Mouse (Mus musculus) hindbrain, postnatal 0 days (tissue): ENCODE measurements around the gene Abhd16a. TPM values are rescaled to one million over a fixed set of nuclear protein-coding genes. Genes with fewer than 3 reads are reported as not detected.

Experiments used
- ATAC-seq: fragments of 200-750 bp; cut with Nextera tagmentation; 2 replicates; pipeline ENCODE4 v1.8.0; 2017; ENCODE audit warnings: mild to moderate bottlenecking, moderate TSS enrichment, moderate library complexity
- DNase-seq: peaks from one replicate; pipeline ENCODE4 v3.0.0-alpha.2; 2015; ENCODE audit warnings: low spot score
- H3K27ac ChIP-seq: fragments of 300-500 bp; sonication (generic); 2 replicates; pipeline ENCODE4 v1.5.1; 2014; ENCODE audit warnings: mild to moderate bottlenecking
- H3K27me3 ChIP-seq: fragments of 300-500 bp; sonication (generic); 2 replicates; pipeline ENCODE4 v1.6.1; 2014; ENCODE audit warnings: low read length, mixed read lengths; ENCODE audit not compliant: insufficient read depth
- H3K36me3 ChIP-seq: fragments of 300-500 bp; sonication (generic); 2 replicates; pipeline ENCODE4 v1.6.1; 2014; ENCODE audit warnings: low read length, mixed read lengths; ENCODE audit not compliant: insufficient read depth
- H3K4me1 ChIP-seq: fragments of 300-500 bp; sonication (generic); 2 replicates; pipeline ENCODE4 v1.6.1; 2014; ENCODE audit warnings: antibody characterized with exemption, low read length, mixed read lengths; ENCODE audit not compliant: insufficient read depth
- H3K4me2 ChIP-seq: fragments of 300-500 bp; sonication (generic); 2 replicates; pipeline ENCODE4 v1.6.1; 2014; ENCODE audit warnings: low read depth, mild to moderate bottlenecking, low read length, moderate library complexity, mixed read lengths
- H3K4me3 ChIP-seq: fragments of 300-500 bp; sonication (generic); 2 replicates; pipeline ENCODE4 v1.5.1; 2014; ENCODE audit warnings: low read length
- H3K9ac ChIP-seq: fragments of 300-500 bp; sonication (generic); replicated peaks from 2 replicates; pipeline ENCODE4 v1.6.1; 2014; ENCODE audit warnings: mild to moderate bottlenecking, low read length, moderate library complexity, mixed read lengths
- H3K9me3 ChIP-seq: fragments of 300-500 bp; sonication (generic); 2 replicates; pipeline ENCODE4 v1.6.1; 2016; ENCODE audit warnings: low read length, mixed read lengths
- CTCF ChIP-seq: IDR thresholded peaks from 2 replicates; pipeline ENCODE4 v1.5.1; 2016; ENCODE audit warnings: antibody characterized with exemption, control low read depth, low read depth
- WGBS: fragments of 180-500 bp; shearing (Covaris S2); extraction: QIAGEN DNeasy Blood & Tissue Kit; methylation state at CpG from one replicate; pipeline ENCODE4 v1.1.7; 2014; 5-methylcytosine and 5-hydroxymethylcytosine counted together
- polyA plus RNA-seq: library from polyadenylated mRNA; unstranded; fragments of >200 nt; fragmentation: Nextera tagmentation; extraction: Ambion mirVana; gene quantifications from 2 replicates; pipeline ENCODE4 v1.2.1, GENCODE M21; 2015
- total RNA-seq: library from RNA; depleted of rRNA; stranded (reverse); fragments of >200 nt; gene quantifications from 2 replicates; pipeline ENCODE4 v1.2.3, GENCODE M21; 2014; rRNA removed

Gene Abhd16a
- 129 and 158 TPM in 2 replicates for total RNA-seq
- 121 TPM in 2 replicates for polyA plus RNA-seq

GRCm38 (mm10) chr17:35088825-35089644, at the start of gene Abhd16a:
Gene Abhd16a (plus strand): TSS chr17:35089263.
- peak within 1 kb of the TSS; percentile 68 for H3K4me3 ChIP-seq
- peak within 1 kb of the TSS; percentile 98 for H3K27ac ChIP-seq
- peaks cover 11% of the 10 kb centered on the region for H3K4me1 ChIP-seq
- TF ChIP-seq CTCF = peak; percentile 30; the same call in 1 of the 2 replicates
- H3K9me3 ChIP-seq = no peaks in the 10 kb centered on the region
- peak within 1 kb of the TSS; percentile 86 for H3K9ac ChIP-seq
- WGBS = 3% methylated on average over 62 of the region's 67 CpGs
- peak within 1 kb of the TSS; percentile 68 for H3K4me2 ChIP-seq
- peaks cover 18% of the 10 kb centered on the region; the same call in 1 of the 2 replicates for H3K36me3 ChIP-seq
- no peaks in the 10 kb centered on the region for H3K27me3 ChIP-seq
- peak; percentile 97 for DNase-seq
- ATAC-seq = peak; percentile 98

GRCm38 (mm10) chr17:35043794-35044193, 45.3 kb upstream of the Abhd16a start:
- Histone ChIP-seq H3K4me3 (no peak overlapping the region), H3K9ac (no peak overlapping the region), H3K27me3 (no peaks in the 10 kb centered on the region), H3K4me2 (no peak overlapping the region), H3K4me1 (no peaks in the 10 kb centered on the region), H3K36me3 (no peaks in the 10 kb centered on the region), H3K9me3 (no peaks in the 10 kb centered on the region), H3K27ac (no peak overlapping the region)
- ATAC-seq (no peak), DNase-seq (no peak)
- TF ChIP-seq CTCF = no peak
- 88% methylated on average over 4 of the region's 4 CpGs for WGBS

- WGBS = 87% methylated on average over 7 of the region's 7 CpGs
- no peak for TF ChIP-seq CTCF
- Histone ChIP-seq H3K27ac (no peak overlapping the region), H3K4me2 (peak overlapping the region; percentile 74; the same call in 1 of the 2 replicates), H3K4me1 (0 out of 2 replicates have a peak, but pooled peaks cover 4% of the 10 kb centered on the region), H3K9me3 (no peaks in the 10 kb centered on the region), H3K9ac (no peak overlapping the region; the same call in 1 of the 2 replicates), H3K36me3 (no peaks in the 10 kb centered on the region), H3K27me3 (no peaks in the 10 kb centered on the region), H3K4me3 (no peak overlapping the region)
- ATAC-seq = no peak
- no peak for DNase-seq
Observed at GRCm38 (mm10) chr17:35044904-35045806, 43.9 kb upstream of the Abhd16a start.

- Histone ChIP-seq H3K9ac (peak overlapping the region; percentile 67), H3K27ac (peak overlapping the region; percentile 51; the same call in 1 of the 2 replicates), H3K4me2 (peak overlapping the region; percentile 74), H3K36me3 (no peaks in the 10 kb centered on the region), H3K4me1 (0 out of 2 replicates have a peak, but pooled peaks cover 4% of the 10 kb centered on the region), H3K9me3 (no peaks in the 10 kb centered on the region), H3K4me3 (peak overlapping the region; percentile 53), H3K27me3 (no peaks in the 10 kb centered on the region)
- 7% methylated on average over 41 of the region's 48 CpGs for WGBS
- no peak for TF ChIP-seq CTCF
- no peak for DNase-seq
- peak; percentile 81; the same call in 1 of the 2 replicates for ATAC-seq
Observed at GRCm38 (mm10) chr17:35045807-35046680, 43.0 kb upstream of the Abhd16a start.

- peak within 1 kb of the TSS; percentile 74 for H3K4me2 ChIP-seq
- no peaks in the 10 kb centered on the region for H3K36me3 ChIP-seq
- H3K4me3 ChIP-seq = peak within 1 kb of the TSS; percentile 53
- 0 out of 2 replicates have a peak, but pooled peaks cover 4% of the 10 kb centered on the region for H3K4me1 ChIP-seq
- ATAC-seq (peak; percentile 99), DNase-seq (peak; percentile 99)
- H3K9ac ChIP-seq = peak within 1 kb of the TSS; percentile 67
- no peaks in the 10 kb centered on the region for H3K9me3 ChIP-seq
- TF ChIP-seq CTCF = no peak
- WGBS = 3% methylated on average over 32 of the region's 33 CpGs
- peak within 1 kb of the TSS; percentile 51 for H3K27ac ChIP-seq
- H3K27me3 ChIP-seq = no peaks in the 10 kb centered on the region
Observed at GRCm38 (mm10) chr17:35046681-35047455, 42.2 kb upstream of the Abhd16a start, which contains the start of gene Msh5. Gene Msh5 (minus strand): TSS chr17:35046745.
